Mouse (Mus musculus): ENCODE results near the gene Leng8. TPM values are rescaled to one million over a fixed set of nuclear protein-coding genes. Genes with fewer than 3 reads are reported as not detected.

Leng8 gene
- total RNA-seq, 2 experiments from 2014 or later, result 209 to 212 TPM

Other genes with a start within 250 kb of the Leng8 start
- gene Gm14548, start 238.9 kb upstream of the Leng8 start, total RNA-seq (2021), result under 1 TPM in 1 of 2 experiments, not detected in 1; 0.56 TPM
- under 1 TPM; 0.65 to 0.67 TPM for gene Lilra6, start 221.5 kb upstream of the Leng8 start, total RNA-seq (2021)
- gene Lair1, start 73.8 kb upstream of the Leng8 start, total RNA-seq (2021), result 1 to 10 TPM; 1.6 to 1.9 TPM
- 10 to 100 TPM; 13.7 to 19.0 TPM for gene Ttyh1, start 17.6 kb upstream of the Leng8 start, total RNA-seq (2021)
- 1 to 10 TPM; 8.2 to 9.3 TPM for gene Leng9, start 13.3 kb downstream of the Leng8 start, total RNA-seq (2021)
- 10 to 100 TPM; 51.6 to 53.5 TPM for gene Cdc42ep5, start 27.8 kb downstream of the Leng8 start, total RNA-seq (2021)
- 1 to 10 TPM in 1 of 2 experiments, under 1 TPM in 1; 0.76 to 1.1 TPM for gene Lilra5, start 100.7 kb downstream of the Leng8 start, total RNA-seq (2021)
- under 1 TPM in 1 of 2 experiments, not detected in 1; 0.20 TPM for gene Ncr1, start 200.7 kb downstream of the Leng8 start, total RNA-seq (2021)

Measured in adrenal gland, postnatal 4 days (tissue).